Mouse (Mus musculus) erythroblast, embryonic 14.5 days (primary cell): ENCODE results near the gene Mob3a. TPM values are rescaled to one million over a fixed set of nuclear protein-coding genes. Genes with fewer than 3 reads are reported as not detected.
"Not testable (repeated sequence)": the region's sequence is repeated elsewhere in the genome, so short reads cannot be mapped to it uniquely, and the experiment has no call there.

Experiments used
- H3K27me3 ChIP-seq: 2 replicates; pipeline ENCODE4 v1.6.1; 2012; ENCODE audit warnings: inconsistent platforms; ENCODE audit not compliant: control insufficient read depth
- H3K36me3 ChIP-seq: 2 replicates; pipeline ENCODE4 v1.6.1; 2012; ENCODE audit warnings: mild to moderate bottlenecking, inconsistent platforms; ENCODE audit not compliant: control insufficient read depth
- H3K4me1 ChIP-seq: 2 replicates; pipeline ENCODE4 v1.6.1; 2012; ENCODE audit warnings: inconsistent platforms; ENCODE audit not compliant: control insufficient read depth
- H3K4me3 ChIP-seq: replicated peaks from 2 replicates; pipeline ENCODE3; 2012; ENCODE audit warnings: moderate library complexity, mild to moderate bottlenecking, inconsistent platforms
- H3K9me3 ChIP-seq: 2 replicates; pipeline ENCODE4 v1.6.1; 2012; ENCODE audit warnings: low read length, inconsistent platforms, mixed read lengths; ENCODE audit not compliant: control insufficient read depth
- GATA1 ChIP-seq: IDR thresholded peaks from 2 replicates; pipeline ENCODE4 v1.6.1; 2012; ENCODE audit warnings: low read length, inconsistent platforms, mixed read lengths
- TAL1 ChIP-seq: IDR thresholded peaks from 3 replicates; pipeline ENCODE4 v1.6.1; 2012; ENCODE audit warnings: low read length, inconsistent platforms, mixed read lengths
- polyA plus RNA-seq: library from polyadenylated mRNA; stranded (reverse); fragments of >175 nt; gene quantifications from 2 replicates; pipeline ENCODE4 v1.2.3, GENCODE M21; 2012

Gene Mob3a
- polyA plus RNA-seq, 1 experiment, result 2.1 TPM

- H3K27me3 ChIP-seq, result no peaks in the 10 kb centered on the region
Observed at GRCm38 (mm10) chr10:80658841-80659202, 43.0 kb downstream of the Mob3a start.

DNA sequence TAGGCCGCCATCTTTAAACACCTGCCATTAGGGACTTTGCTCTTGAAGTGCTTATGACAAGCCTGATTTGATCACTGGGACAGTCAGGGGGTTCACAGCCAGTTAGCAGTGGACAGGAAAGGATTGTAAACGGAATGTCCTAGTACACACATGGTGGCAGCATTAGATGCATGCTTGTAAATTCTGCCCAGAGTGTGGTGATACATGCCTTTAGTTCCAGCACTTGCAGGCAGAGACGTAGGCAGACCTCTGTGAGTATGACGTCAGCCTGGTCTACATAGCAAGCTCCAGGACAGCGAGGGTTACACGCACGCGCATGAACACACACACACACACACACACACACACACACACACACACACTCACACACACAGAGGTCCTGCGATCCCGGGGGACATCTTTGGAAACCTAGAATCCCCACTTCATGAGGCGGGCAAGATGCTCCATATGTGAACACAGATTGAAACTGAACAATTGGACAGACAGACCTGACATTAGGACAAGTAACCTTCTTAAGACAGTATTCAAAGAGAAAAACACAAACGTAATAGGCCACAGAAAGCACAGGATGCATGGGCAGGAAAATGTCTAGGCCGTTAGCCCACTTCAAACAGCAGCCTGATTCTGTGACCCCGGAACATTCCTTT is 43.5 kb downstream of the Mob3a start:
- Histone ChIP-seq H3K4me1 (peaks cover 74% of the 10 kb centered on the region), H3K4me3 (no peak overlapping the region), H3K9me3 (no peaks in the 10 kb centered on the region), H3K36me3 (no peaks in the 10 kb centered on the region; the same call in 1 of the 2 replicates), H3K27me3 (no peaks in the 10 kb centered on the region)
- TF ChIP-seq GATA1, result no peak
- TF ChIP-seq TAL1, result no peak

More at GRCm38 (mm10) chr10:80658841-80659202, 43.0 kb downstream of the Mob3a start:
- TF ChIP-seq TAL1 (no peak), GATA1 (no peak)
- peak overlapping the region; percentile 43 for H3K4me3 ChIP-seq
- H3K9me3 ChIP-seq, result no peaks in the 10 kb centered on the region
- H3K36me3 ChIP-seq, result no peaks in the 10 kb centered on the region; the same call in 1 of the 2 replicates
- H3K4me1 ChIP-seq, result peaks cover 78% of the 10 kb centered on the region

GRCm38 (mm10) chr10:80656863-80657623 is 44.7 kb downstream of the Mob3a start, which contains the start of gene Btbd2:
TSS of gene Btbd2 (minus strand) at chr10:80657071.
- peak within 1 kb of the TSS; percentile 87 for H3K4me3 ChIP-seq
- no peaks in the 10 kb centered on the region for H3K9me3 ChIP-seq
- H3K36me3 ChIP-seq, result peaks cover 3% of the 10 kb centered on the region; the same call in 1 of the 2 replicates
- no peaks in the 10 kb centered on the region for H3K27me3 ChIP-seq
- H3K4me1 ChIP-seq, result peaks cover 71% of the 10 kb centered on the region
- no peak for TF ChIP-seq TAL1
- TF ChIP-seq GATA1, result no peak

DNA sequence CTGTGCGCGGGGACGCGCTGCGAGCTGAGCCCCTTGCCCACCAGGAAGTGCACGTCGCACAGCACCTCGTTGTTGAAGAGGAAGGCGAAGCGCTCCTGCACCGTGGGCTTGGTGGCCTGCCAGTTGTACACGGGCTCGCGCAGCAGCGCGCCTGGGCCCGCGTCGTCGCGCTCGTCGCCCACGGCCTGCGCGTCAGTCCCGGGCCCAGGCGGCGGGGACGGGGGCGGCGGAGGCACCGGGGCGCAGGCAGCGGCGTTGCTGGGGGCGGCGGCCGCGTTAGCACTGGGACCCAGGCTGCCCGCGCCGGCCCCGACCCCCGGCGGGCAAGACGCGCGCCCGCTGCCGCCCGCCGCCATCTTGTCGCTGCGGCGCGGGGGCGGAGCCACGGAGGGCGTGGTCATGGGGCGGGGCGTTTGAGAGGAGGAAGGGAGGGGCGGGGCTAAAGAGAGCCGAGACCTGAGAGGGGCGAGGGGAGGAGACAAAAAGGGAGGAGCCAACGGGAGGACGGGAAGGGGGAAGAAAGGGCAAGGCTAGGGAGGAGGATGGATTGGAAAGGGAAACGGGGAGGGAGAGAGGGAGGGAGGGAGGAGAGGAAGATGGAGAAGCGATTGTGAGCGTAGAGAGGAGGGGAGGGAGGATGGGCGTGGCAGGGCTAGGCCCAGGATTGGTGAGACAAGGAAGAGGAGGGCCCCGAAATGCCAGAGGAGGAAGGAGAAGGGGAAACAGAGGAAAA is 45.5 kb downstream of the Mob3a start:
- Histone ChIP-seq H3K4me3 (peak overlapping the region; percentile 87), H3K27me3 (no peaks in the 10 kb centered on the region), H3K36me3 (peaks cover 5% of the 10 kb centered on the region; the same call in 1 of the 2 replicates), H3K4me1 (peaks cover 71% of the 10 kb centered on the region), H3K9me3 (no peaks in the 10 kb centered on the region)
- TF ChIP-seq TAL1 (no peak), GATA1 (no peak)

DNA sequence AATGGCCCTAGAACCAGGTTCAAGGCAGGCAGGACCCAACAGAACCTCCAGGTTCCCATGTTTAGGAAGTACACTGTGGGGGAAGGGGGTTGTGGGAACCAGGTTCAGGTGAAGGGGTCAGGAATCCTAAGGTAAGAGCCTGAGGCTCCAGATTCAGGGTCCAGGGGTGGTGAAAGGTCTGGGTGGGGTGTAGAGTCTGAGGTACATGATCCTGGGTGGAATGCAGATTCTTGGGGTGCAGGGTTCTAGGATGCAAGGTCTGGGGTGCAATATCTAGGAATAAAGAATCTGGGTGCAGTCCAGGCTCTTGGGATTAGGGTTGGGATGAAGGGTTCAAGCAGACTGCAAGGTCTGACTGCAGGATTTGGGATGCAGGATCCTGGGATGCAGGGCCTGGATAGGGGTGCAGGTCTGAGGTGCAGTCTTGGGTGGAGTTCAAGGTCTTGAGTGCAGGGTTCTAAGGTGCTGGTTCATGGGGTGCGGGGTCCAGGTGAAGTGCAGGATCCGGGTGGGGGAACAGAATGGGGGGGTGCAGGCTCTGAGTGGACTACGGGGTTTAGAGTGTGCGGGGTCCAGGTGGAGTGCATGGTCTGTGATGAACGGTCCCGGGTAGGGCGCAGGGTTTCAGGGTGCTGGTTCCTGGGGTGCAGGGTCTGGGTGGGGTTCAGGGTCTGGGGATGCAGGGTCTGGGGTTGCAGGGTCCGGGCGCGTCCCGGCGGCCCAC is 46.2 kb downstream of the Mob3a start:
- Histone ChIP-seq H3K36me3 (peaks cover 5% of the 10 kb centered on the region; the same call in 1 of the 2 replicates), H3K4me3 (peak overlapping the region; percentile 87), H3K27me3 (no peaks in the 10 kb centered on the region), H3K4me1 (peaks cover 67% of the 10 kb centered on the region), H3K9me3 (no peaks in the 10 kb centered on the region)
- TF ChIP-seq TAL1, result no peak
- no peak for TF ChIP-seq GATA1

DNA sequence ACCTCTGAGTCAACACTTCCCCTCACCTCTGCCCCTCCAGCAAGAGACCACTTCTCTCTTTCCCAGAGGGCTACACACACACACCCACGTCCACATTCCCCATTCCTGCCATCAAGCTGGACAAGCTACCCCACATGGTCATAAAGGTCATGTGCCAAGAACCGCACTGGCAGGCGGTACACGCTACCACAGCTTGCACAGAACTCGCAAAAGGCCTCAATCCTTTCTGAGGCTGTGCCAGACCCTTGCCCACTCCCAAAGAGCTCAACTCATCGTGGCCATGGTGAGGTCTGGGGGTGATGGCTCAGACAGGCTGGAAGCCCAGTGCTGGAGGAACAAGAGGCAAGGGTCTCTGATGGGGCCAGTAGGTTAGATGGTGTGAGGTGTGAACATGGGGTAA is 46.9 kb downstream of the Mob3a start:
- TF ChIP-seq TAL1, result no peak
- TF ChIP-seq GATA1, result no peak
- Histone ChIP-seq H3K36me3 (peaks cover 5% of the 10 kb centered on the region; the same call in 1 of the 2 replicates), H3K4me1 (peaks cover 71% of the 10 kb centered on the region), H3K9me3 (no peaks in the 10 kb centered on the region), H3K4me3 (peak overlapping the region; percentile 5), H3K27me3 (no peaks in the 10 kb centered on the region)

DNA sequence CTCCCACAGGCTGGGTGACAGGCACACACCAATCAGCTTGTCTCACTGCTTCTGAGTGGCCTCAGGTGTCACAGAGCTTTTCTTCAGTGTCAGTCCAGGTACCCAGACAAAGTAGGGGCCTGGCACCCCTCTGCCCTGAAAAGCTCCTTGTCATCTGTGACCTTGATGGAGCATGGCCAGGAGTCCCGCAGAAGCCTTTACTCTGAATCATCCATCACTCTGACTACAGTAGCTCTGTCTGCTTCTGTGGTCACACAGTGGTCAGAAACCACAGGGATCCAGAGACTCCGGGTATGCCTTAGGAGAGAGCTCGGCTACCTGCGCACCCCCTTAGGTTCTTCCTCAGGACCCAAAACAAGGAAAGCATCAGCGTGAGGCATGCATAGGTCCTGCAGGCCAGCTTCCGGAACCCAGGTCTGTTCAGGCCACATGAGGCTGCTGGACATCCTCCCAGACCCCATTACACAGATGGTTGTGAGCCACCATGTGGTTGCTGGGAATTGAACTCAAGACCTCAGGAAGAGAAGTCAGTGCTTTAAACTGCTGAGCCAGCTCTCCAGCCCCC is 48.5 kb downstream of the Mob3a start:
- Histone ChIP-seq H3K9me3 (no peaks in the 10 kb centered on the region), H3K27me3 (no peaks in the 10 kb centered on the region), H3K4me3 (no peak overlapping the region), H3K4me1 (peaks cover 64% of the 10 kb centered on the region), H3K36me3 (peaks cover 8% of the 10 kb centered on the region)
- TF ChIP-seq GATA1 (no peak), TAL1 (no peak)

GRCm38 (mm10) chr10:80650392-80650791 is 51.4 kb downstream of the Mob3a start:
- TF ChIP-seq TAL1 (no peak), GATA1 (no peak)
- no peaks in the 10 kb centered on the region for H3K27me3 ChIP-seq
- H3K9me3 ChIP-seq, result no peaks in the 10 kb centered on the region
- no peak overlapping the region for H3K4me3 ChIP-seq
- peaks cover 15% of the 10 kb centered on the region for H3K36me3 ChIP-seq
- peaks cover 38% of the 10 kb centered on the region for H3K4me1 ChIP-seq

DNA sequence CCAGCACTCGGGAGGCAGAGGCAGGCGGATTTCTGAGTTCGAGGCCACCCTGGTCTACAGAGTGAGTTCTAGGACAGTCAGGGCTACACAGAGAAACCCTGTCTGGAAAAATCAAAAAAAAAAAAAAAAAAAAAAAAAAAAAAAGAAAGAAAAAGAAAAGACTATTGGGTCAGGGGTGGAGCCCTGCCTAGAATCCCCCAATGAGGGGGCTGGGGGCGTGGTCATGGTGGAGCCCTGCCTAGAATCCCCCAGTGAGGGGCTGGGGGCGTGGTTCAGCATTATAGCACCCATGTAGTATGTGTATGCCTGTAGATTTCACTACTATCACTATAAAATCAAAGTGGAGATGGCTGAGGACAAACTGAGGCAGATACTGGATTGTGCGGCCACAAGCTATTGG is 51.9 kb downstream of the Mob3a start:
- Histone ChIP-seq H3K4me1 (peaks cover 33% of the 10 kb centered on the region), H3K36me3 (peaks cover 20% of the 10 kb centered on the region)
- H3K4me3 ChIP-seq, H3K27me3 ChIP-seq, H3K9me3 ChIP-seq: not testable (repeated sequence)
